In genomic region chr11:16900653-16901416, GRCm38 (mm10) we compare ENCODE assay signal across 24 mouse cellular contexts. TPM values are rescaled to one million over a fixed set of nuclear protein-coding genes. Genes with fewer than 3 reads are reported as not detected.
A peak's percentile ranks its signal among the peaks of the same experiment; 100 is the strongest.
DNase-seq lines count a peak whose midpoint lies in the region; ATAC-seq and TF ChIP-seq lines count a peak whose summit lies in the region.
"Had no signal": no experiment of that assay in that cellular context is flagged by ENCODE, and none has a peak within 500 bp of the region (broad histone marks: within the 10 kb centered on the region; RNA-seq: fewer than 3 reads in every experiment).

No protein-coding gene starts in this region.

- ATAC-seq in lung, embryonic 14.5 days (ENCODE audit: insufficient read depth): peak; percentile 35; the same call in 1 of the 2 replicates
- ATAC-seq in lung, postnatal 0 days: no peak
- peak; percentile 90 for ATAC-seq in intestine, embryonic 15.5 days
- ATAC-seq in liver, embryonic 13.5 days (ENCODE audit: low read depth): peak; percentile 51
- ATAC-seq: forebrain, embryonic 13.5 days; hindbrain, embryonic 16.5 days had no signal

- no peaks in the 10 kb centered on the region for H3K27me3 ChIP-seq in lung, embryonic 14.5 days (ENCODE audit: insufficient read depth, low read length)
- no peaks in the 10 kb centered on the region for H3K27me3 ChIP-seq in lung, postnatal 0 days (replicated peaks; ENCODE audit: insufficient read depth, low read length)
- H3K27me3 ChIP-seq in intestine, embryonic 15.5 days (replicated peaks): no peaks in the 10 kb centered on the region
- no peaks in the 10 kb centered on the region for H3K27me3 ChIP-seq in liver, embryonic 13.5 days
- H3K27me3 ChIP-seq: forebrain, embryonic 13.5 days; neural tube, embryonic 12.5 days had no signal

- no peak for TF ChIP-seq EP300 in lung, postnatal 0 days (IDR thresholded peaks at IDR 0.05)

- H3K4me2 ChIP-seq in lung, embryonic 14.5 days: no peak overlapping the region
- H3K4me2 ChIP-seq in lung, postnatal 0 days (replicated peaks; ENCODE audit: low read depth, low read length): no peak overlapping the region
- 0 out of 2 replicates have a peak overlapping the region, but pooled peaks have one; percentile 12 for H3K4me2 ChIP-seq in intestine, embryonic 15.5 days (replicated peaks)
- H3K4me2 ChIP-seq in liver, embryonic 13.5 days: no peak overlapping the region
- H3K4me2 ChIP-seq: forebrain, embryonic 13.5 days; midbrain, embryonic 11.5 days; neural tube, embryonic 12.5 days had no signal

- peak; percentile 11 for DNase-seq in lung, embryonic 14.5 days
- no peak for DNase-seq in lung, postnatal 0 days (ENCODE audit: low spot score)
- DNase-seq in liver, embryonic 13.5 days: no peak
- peak; percentile 56 for DNase-seq in yolk sac, embryonic 10.5 days (ENCODE audit: low spot score)
- DNase-seq in right cerebral cortex, postnatal 14 days: no peak
- DNase-seq in cerebellum, adult 9-10 months: no peak
- DNase-seq: adrenal gland, postnatal 25 days; B cell, adult 2 months; cerebellum, adult 18-20 months; cerebellum, postnatal 14 days; gastrocnemius, postnatal 14 days; heart, postnatal 14 days; kidney, adult 11 months; layer of hippocampus, postnatal 36 days; left cerebral cortex, postnatal 4 days; lung, adult 18-20 months; lung, postnatal 36 days had no signal

- H3K27ac ChIP-seq in lung, embryonic 14.5 days (ENCODE audit: low read depth): peak overlapping the region; percentile 33; the same call in 1 of the 2 replicates
- H3K27ac ChIP-seq in lung, postnatal 0 days (ENCODE audit: low read length): no peak overlapping the region
- H3K27ac ChIP-seq in intestine, embryonic 15.5 days: peak overlapping the region; percentile 75
- H3K27ac ChIP-seq in liver, embryonic 13.5 days: no peak overlapping the region
- H3K27ac ChIP-seq: forebrain, embryonic 13.5 days; kidney, postnatal 0 days; neural tube, embryonic 12.5 days had no signal

- no peak for TF ChIP-seq CTCF in lung, embryonic 14.5 days (IDR thresholded peaks at IDR 0.05; ENCODE audit: low read depth)
- no peak for TF ChIP-seq CTCF in lung, postnatal 0 days (IDR thresholded peaks at IDR 0.05)

- H3K9me3 ChIP-seq in lung, embryonic 14.5 days (ENCODE audit: low read depth, low read length): no peaks in the 10 kb centered on the region
- no peaks in the 10 kb centered on the region for H3K9me3 ChIP-seq in lung, postnatal 0 days (ENCODE audit: low read length)
- no peaks in the 10 kb centered on the region for H3K9me3 ChIP-seq in intestine, embryonic 15.5 days
- no peaks in the 10 kb centered on the region for H3K9me3 ChIP-seq in liver, embryonic 13.5 days (replicated peaks)
- H3K9me3 ChIP-seq: forebrain, embryonic 13.5 days; neural tube, embryonic 12.5 days had no signal

- no peak overlapping the region for H3K9ac ChIP-seq in lung, embryonic 14.5 days
- no peak overlapping the region for H3K9ac ChIP-seq in lung, postnatal 0 days (replicated peaks; ENCODE audit: low read depth)
- no peak overlapping the region for H3K9ac ChIP-seq in intestine, embryonic 15.5 days
- no peak overlapping the region for H3K9ac ChIP-seq in liver, embryonic 13.5 days
- H3K9ac ChIP-seq: forebrain, embryonic 13.5 days; neural tube, embryonic 12.5 days had no signal

- no peak overlapping the region for H3K4me3 ChIP-seq in lung, embryonic 14.5 days (ENCODE audit: low read depth, low read length)
- H3K4me3 ChIP-seq in lung, postnatal 0 days (ENCODE audit: low read depth, low read length): no peak overlapping the region
- H3K4me3 ChIP-seq in intestine, embryonic 15.5 days (replicated peaks): no peak overlapping the region
- H3K4me3 ChIP-seq in liver, embryonic 13.5 days (replicated peaks): no peak overlapping the region
- H3K4me3 ChIP-seq: forebrain, embryonic 13.5 days; myocyte; neural tube, embryonic 12.5 days had no signal

- 45% methylated on average over 8 of the region's 8 CpGs for WGBS in lung, embryonic 14.5 days
- 49% methylated on average over 8 of the region's 8 CpGs for WGBS in lung, postnatal 0 days
- WGBS in intestine, embryonic 15.5 days: 54% methylated on average over 8 of the region's 8 CpGs
- WGBS in liver, embryonic 13.5 days (ENCODE audit: insufficient replicate concordance): 56% methylated on average over 8 of the region's 8 CpGs

- peaks cover 15% of the 10 kb centered on the region for H3K36me3 ChIP-seq in lung, embryonic 14.5 days (ENCODE audit: insufficient read depth)
- H3K36me3 ChIP-seq in lung, postnatal 0 days (ENCODE audit: insufficient read depth, low read length): no peaks in the 10 kb centered on the region
- H3K36me3 ChIP-seq in intestine, embryonic 15.5 days: peaks cover 11% of the 10 kb centered on the region; the same call in 1 of the 2 replicates
- H3K36me3 ChIP-seq in liver, embryonic 13.5 days: no peaks in the 10 kb centered on the region
- H3K36me3 ChIP-seq: neural tube, embryonic 12.5 days had no signal

- peaks cover 3% of the 10 kb centered on the region for H3K4me1 ChIP-seq in lung, embryonic 14.5 days (ENCODE audit: insufficient read depth)
- H3K4me1 ChIP-seq in lung, postnatal 0 days (ENCODE audit: insufficient read depth, low read depth, low read length): no peaks in the 10 kb centered on the region
- H3K4me1 ChIP-seq in intestine, embryonic 15.5 days (replicated peaks): peaks cover 4% of the 10 kb centered on the region; the same call in 1 of the 2 replicates
- H3K4me1 ChIP-seq in liver, embryonic 13.5 days (replicated peaks): 0 out of 2 replicates have a peak, but pooled peaks cover 8% of the 10 kb centered on the region
- H3K4me1 ChIP-seq: forebrain, embryonic 13.5 days; neural tube, embryonic 12.5 days had no signal

RNA-seq across cellular contexts. Expression of gene Fbxo48, which starts 50.3 kb away (rescaled TPM):
- polyA plus RNA-seq in lung, embryonic 14.5 days (2014; fragmentation: Nextera tagmentation; extraction: Ambion mirVana): 2.0 and 2.8 TPM in 2 replicates
- polyA plus RNA-seq in lung, postnatal 0 days (2015; fragmentation: Nextera tagmentation; extraction: Ambion mirVana): 0.11 and 0.20 TPM in 2 replicates
- polyA plus RNA-seq in intestine, embryonic 15.5 days (2015; fragmentation: Nextera tagmentation; extraction: Ambion mirVana): 1.4 and 1.6 TPM in 2 replicates
- polyA plus RNA-seq in liver, embryonic 13.5 days (2015; fragmentation: Nextera tagmentation; extraction: Ambion mirVana): 1.8 TPM in 2 replicates

Comparison
In these comparisons a context has a peak if more than half of its experiments do, and no peak if none do; other contexts are left out.
1. DNase-seq: peak in lung, embryonic 14.5 days (single experiment) and yolk sac, embryonic 10.5 days (single experiment); none in lung, postnatal 0 days (single experiment), liver, embryonic 13.5 days (single experiment), right cerebral cortex, postnatal 14 days (single experiment) and cerebellum, adult 9-10 months (single experiment).
2. H3K27ac ChIP-seq: peak in lung, embryonic 14.5 days (single experiment) and intestine, embryonic 15.5 days (single experiment); none in lung, postnatal 0 days (single experiment) and liver, embryonic 13.5 days (single experiment).